Mouse (Mus musculus): ENCODE data around the gene Mink1. TPM values are rescaled to one million over a fixed set of nuclear protein-coding genes. Genes with fewer than 3 reads are reported as not detected.
A peak's percentile ranks its signal among the peaks of the same experiment; 100 is the strongest.

The Mink1 gene
- polyA plus RNA-seq, 1 experiment from 2014 or later = 12.5 TPM

DNA sequence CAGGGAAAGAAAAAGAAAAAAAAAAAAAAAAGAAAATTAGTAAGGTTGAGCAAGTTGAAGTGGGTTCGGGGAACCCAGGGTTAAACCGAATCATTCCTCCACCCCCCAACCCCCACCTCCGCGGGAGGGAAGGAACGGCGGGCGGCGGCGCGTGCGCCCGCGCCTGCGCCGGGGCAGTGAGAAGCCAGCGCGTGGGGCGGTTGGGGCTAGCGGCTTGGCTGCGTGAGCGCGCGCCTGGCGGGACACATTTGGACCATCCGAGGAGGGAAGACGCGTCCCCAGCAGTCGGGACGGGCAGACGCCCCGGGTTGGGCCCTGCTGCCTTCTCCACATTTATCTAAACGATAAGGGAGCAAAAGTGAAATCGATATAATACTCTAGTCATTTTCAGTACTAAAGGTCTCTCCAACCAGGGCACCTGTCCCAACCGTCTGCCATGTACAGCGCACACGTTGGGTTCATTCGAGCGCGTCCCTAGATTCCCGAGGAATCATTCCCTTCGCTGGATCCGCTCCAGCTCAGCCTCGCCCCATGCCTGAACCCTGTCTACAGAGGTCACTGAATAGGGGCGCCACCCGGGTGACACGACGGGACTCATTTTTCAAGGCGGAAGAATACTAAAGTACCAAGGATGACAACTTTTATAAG lies 92.4 kb downstream of the Mink1 start:
- H3K27me3 ChIP-seq (ENCODE audit: poor library complexity, severe bottlenecking) = no peaks in the 10 kb centered on the region
- peaks cover 71% of the 10 kb centered on the region for H3K4me1 ChIP-seq
- WGBS = 0% methylated on average over 48 of the region's 48 CpGs
- peak; percentile 81 for DNase-seq (ENCODE audit: extremely low spot score, low spot score)
- peak overlapping the region; percentile 99 for H3K27ac ChIP-seq
- H3K4me3 ChIP-seq = peak overlapping the region; percentile 99
- H3K36me3 ChIP-seq (replicated peaks) = peaks cover 40% of the 10 kb centered on the region
- no peaks in the 10 kb centered on the region for H3K9me3 ChIP-seq

- peak overlapping the region; percentile 99 for H3K4me3 ChIP-seq
- WGBS = under 1% methylated on average over 61 of the region's 61 CpGs
- peaks cover 40% of the 10 kb centered on the region for H3K36me3 ChIP-seq (replicated peaks)
- DNase-seq (ENCODE audit: extremely low spot score, low spot score) = peak; percentile 69
- H3K27me3 ChIP-seq (ENCODE audit: poor library complexity, severe bottlenecking) = no peaks in the 10 kb centered on the region
- H3K27ac ChIP-seq = peak overlapping the region; percentile 99
- H3K4me1 ChIP-seq = peaks cover 67% of the 10 kb centered on the region
- no peaks in the 10 kb centered on the region for H3K9me3 ChIP-seq
Measured at GRCm38 (mm10) chr11:70655571-70656455, 93.1 kb downstream of the Mink1 start.

- H3K27ac ChIP-seq = peak overlapping the region; percentile 99
- 2% methylated on average over 16 of the region's 16 CpGs for WGBS
- no peaks in the 10 kb centered on the region for H3K27me3 ChIP-seq (ENCODE audit: poor library complexity, severe bottlenecking)
- peaks cover 60% of the 10 kb centered on the region for H3K4me1 ChIP-seq
- no peaks in the 10 kb centered on the region for H3K9me3 ChIP-seq
- DNase-seq (ENCODE audit: extremely low spot score, low spot score) = peak; percentile 60
- H3K36me3 ChIP-seq (replicated peaks) = peaks cover 40% of the 10 kb centered on the region
- H3K4me3 ChIP-seq = peak overlapping the region; percentile 99
Measured at GRCm38 (mm10) chr11:70656456-70656927, 93.8 kb downstream of the Mink1 start.

DNA sequence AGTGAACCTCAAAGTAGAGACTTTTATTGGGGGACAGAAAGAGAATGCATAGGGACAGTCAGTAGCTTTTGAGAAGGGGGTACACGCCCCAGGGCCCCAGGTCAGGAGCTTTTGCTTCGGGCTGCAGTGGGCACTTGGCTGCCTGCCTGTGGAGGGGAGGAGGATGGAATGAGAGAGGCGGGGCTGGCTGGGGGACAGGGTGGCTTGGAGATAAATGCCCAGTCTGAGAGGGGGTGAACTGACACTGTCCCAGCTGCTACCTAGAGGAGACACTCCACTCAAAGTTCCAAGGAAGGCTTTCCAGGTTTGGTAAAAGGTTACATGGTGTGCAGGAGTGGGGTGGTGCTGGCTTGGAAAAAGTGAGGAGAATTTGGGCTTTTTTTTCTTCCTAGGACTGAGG lies 94.3 kb downstream of the Mink1 start, which contains the start of gene Eno3:
Gene Eno3, plus strand, starts transcription at position 239 of the 400 bp plus-strand sequence.
- peaks cover 40% of the 10 kb centered on the region for H3K36me3 ChIP-seq (replicated peaks)
- peak; percentile 51 for DNase-seq (ENCODE audit: extremely low spot score, low spot score)
- peak within 1 kb of the TSS; percentile 99 for H3K27ac ChIP-seq
- peaks cover 55% of the 10 kb centered on the region for H3K4me1 ChIP-seq
- H3K9me3 ChIP-seq = no peaks in the 10 kb centered on the region
- no peaks in the 10 kb centered on the region for H3K27me3 ChIP-seq (ENCODE audit: poor library complexity, severe bottlenecking)
- 6% methylated on average over 3 of the region's 3 CpGs for WGBS
- H3K4me3 ChIP-seq = peak within 1 kb of the TSS; percentile 99

DNA sequence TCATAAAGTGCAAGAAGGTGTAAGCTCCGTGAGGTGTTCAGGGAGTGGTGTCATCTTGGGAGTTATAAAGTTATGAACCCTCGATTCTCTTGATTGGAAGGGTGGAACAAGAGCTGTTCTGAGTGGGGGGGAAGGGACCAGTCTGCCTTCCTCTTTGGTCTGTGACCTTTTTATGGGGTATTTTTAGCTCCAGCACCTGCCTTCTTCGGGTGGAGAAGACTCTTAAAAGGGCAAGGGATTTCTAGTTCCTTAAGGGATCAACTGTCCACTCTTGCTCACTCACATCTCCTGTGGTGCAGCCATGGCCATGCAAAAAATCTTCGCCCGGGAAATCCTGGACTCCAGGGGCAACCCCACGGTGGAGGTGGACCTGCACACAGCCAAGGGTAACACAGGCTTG lies 94.9 kb downstream of the Mink1 start:
- Histone ChIP-seq H3K27ac (peak overlapping the region; percentile 99), H3K36me3 (replicated peaks) (peaks cover 40% of the 10 kb centered on the region), H3K9me3 (no peaks in the 10 kb centered on the region), H3K4me3 (peak overlapping the region; percentile 99), H3K27me3 (ENCODE audit: poor library complexity, severe bottlenecking) (no peaks in the 10 kb centered on the region), H3K4me1 (peaks cover 49% of the 10 kb centered on the region)
- no peak for DNase-seq (ENCODE audit: extremely low spot score, low spot score)
- WGBS = 54% methylated on average over 6 of the region's 6 CpGs

- H3K4me3 ChIP-seq = peak overlapping the region; percentile 99
- no peak for DNase-seq (ENCODE audit: extremely low spot score, low spot score)
- WGBS = 54% methylated on average over 9 of the region's 9 CpGs
- H3K9me3 ChIP-seq = no peaks in the 10 kb centered on the region
- peak overlapping the region; percentile 99 for H3K27ac ChIP-seq
- H3K4me1 ChIP-seq = peaks cover 46% of the 10 kb centered on the region
- no peaks in the 10 kb centered on the region for H3K27me3 ChIP-seq (ENCODE audit: poor library complexity, severe bottlenecking)
- H3K36me3 ChIP-seq (replicated peaks) = peaks cover 40% of the 10 kb centered on the region
Measured at GRCm38 (mm10) chr11:70657991-70658390, 95.3 kb downstream of the Mink1 start.

DNA sequence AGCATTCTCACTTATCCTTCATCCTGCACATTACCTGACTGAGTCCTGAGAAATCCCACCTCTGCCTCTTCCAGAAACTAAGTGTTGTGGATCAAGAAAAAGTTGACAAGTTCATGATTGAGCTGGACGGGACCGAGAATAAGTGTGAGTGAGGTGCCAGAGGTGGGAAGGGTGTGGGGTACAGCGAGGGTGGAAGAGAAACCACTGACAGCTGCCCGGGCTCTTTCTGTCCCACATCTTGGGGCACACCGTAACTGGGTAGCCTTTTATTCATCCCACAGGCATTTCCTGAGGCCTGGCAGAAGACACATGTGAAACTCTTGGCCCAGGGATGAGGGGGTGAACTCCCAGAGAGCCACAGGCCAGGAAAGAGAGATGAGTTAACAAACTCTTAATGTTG lies 95.8 kb downstream of the Mink1 start:
- WGBS = 91% methylated on average over 5 of the region's 5 CpGs
- Histone ChIP-seq H3K27me3 (ENCODE audit: poor library complexity, severe bottlenecking) (no peaks in the 10 kb centered on the region), H3K9me3 (no peaks in the 10 kb centered on the region), H3K4me1 (peaks cover 44% of the 10 kb centered on the region), H3K27ac (no peak overlapping the region), H3K36me3 (replicated peaks) (peaks cover 43% of the 10 kb centered on the region), H3K4me3 (0 out of 2 replicates have a peak overlapping the region, but pooled peaks have one; percentile 99)
- no peak for DNase-seq (ENCODE audit: extremely low spot score, low spot score)

DNA sequence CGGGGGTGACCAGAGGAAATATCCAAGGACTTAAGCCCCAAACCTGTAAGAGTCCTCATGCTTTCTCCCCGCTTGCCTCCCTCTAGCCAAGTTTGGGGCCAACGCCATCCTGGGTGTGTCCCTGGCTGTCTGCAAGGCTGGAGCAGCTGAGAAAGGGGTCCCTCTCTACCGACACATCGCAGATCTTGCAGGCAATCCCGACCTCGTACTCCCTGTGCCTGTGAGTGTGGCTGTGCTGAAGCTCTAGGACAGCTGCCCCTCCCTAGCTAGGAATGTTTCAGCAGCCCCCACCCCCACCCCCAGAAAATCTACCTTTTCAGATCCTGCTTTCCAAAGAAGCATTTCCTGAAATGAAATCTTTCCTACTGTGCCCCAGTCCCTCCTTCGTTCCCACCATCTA lies 96.3 kb downstream of the Mink1 start:
- H3K27ac ChIP-seq = no peak overlapping the region
- no peak for DNase-seq (ENCODE audit: extremely low spot score, low spot score)

DNA sequence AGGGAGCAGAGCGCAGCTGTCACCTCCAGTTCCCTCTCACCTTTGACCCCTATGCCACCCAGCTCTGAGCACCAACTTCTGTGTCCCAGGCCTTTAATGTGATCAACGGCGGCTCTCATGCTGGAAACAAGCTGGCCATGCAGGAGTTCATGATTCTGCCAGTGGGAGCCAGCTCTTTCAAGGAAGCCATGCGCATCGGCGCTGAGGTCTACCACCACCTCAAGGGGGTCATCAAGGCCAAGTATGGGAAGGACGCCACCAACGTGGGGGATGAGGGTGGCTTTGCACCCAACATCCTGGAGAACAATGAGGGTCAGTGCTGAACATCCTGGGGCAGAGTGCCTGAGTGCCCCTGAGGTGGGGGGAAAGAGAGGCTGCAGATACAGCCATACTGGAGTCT lies 97.9 kb downstream of the Mink1 start:
- 93% methylated on average over 8 of the region's 8 CpGs for WGBS
- peaks cover 37% of the 10 kb centered on the region for H3K4me1 ChIP-seq
- H3K27ac ChIP-seq = no peak overlapping the region
- no peak for DNase-seq (ENCODE audit: extremely low spot score, low spot score)
- no peaks in the 10 kb centered on the region for H3K27me3 ChIP-seq (ENCODE audit: poor library complexity, severe bottlenecking)
- no peaks in the 10 kb centered on the region for H3K9me3 ChIP-seq
- H3K36me3 ChIP-seq (replicated peaks) = peaks cover 63% of the 10 kb centered on the region
- no peak overlapping the region for H3K4me3 ChIP-seq

More for the DNA sequence above, 96.3 kb downstream of the Mink1 start:
- 87% methylated on average over 8 of the region's 8 CpGs for WGBS
- no peaks in the 10 kb centered on the region for H3K27me3 ChIP-seq (ENCODE audit: poor library complexity, severe bottlenecking)
- H3K36me3 ChIP-seq (replicated peaks) = peaks cover 47% of the 10 kb centered on the region
- peaks cover 44% of the 10 kb centered on the region for H3K4me1 ChIP-seq
- no peaks in the 10 kb centered on the region for H3K9me3 ChIP-seq
- no peak overlapping the region for H3K4me3 ChIP-seq

DNA sequence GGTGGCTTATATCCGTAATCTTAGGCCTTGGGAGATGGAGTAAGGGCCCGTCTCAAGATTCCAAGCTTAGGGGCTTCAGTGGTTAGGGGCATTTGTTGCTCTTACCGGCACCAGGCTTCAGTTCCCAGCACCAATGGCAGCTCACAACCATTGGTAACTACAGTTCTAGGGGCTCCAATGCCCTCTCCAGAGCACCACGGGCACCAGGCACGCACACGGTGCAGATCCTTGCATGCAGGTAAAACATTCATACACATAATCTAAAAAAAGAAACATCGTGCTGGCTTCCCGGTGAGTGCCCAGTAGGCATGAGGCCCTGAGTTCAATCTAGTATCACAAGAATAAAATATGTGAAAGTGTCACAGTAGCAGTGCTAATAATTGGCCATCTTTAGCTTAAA lies 100.4 kb downstream of the Mink1 start:
- Histone ChIP-seq H3K4me1 (peaks cover 27% of the 10 kb centered on the region), H3K4me3 (no peak overlapping the region), H3K27ac (no peak overlapping the region), H3K9me3 (no peaks in the 10 kb centered on the region), H3K27me3 (ENCODE audit: poor library complexity, severe bottlenecking) (no peaks in the 10 kb centered on the region), H3K36me3 (replicated peaks) (peaks cover 82% of the 10 kb centered on the region)
- DNase-seq (ENCODE audit: extremely low spot score, low spot score) = no peak
- 89% methylated on average over 8 of the region's 8 CpGs for WGBS

DNA sequence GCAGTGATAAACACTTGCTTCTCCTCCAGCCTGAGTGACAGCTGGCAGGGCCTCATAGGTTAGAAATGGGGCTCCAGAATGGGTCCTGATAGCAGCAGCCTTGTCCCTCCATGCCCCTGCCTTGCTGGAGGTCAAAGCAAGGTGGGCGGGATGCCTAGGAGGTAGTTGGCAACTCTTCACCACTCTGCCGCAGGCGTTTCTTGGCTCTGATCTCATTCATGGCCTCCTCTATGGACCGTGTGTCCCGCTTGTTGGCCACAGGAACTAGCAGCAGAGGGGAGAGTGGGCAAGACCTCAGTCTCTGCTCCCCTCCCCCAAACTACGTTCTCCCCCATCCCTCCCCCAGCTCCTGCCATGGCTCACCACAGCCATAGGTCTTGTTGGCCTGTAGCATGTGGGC lies 101.3 kb downstream of the Mink1 start:
- H3K4me1 ChIP-seq = peaks cover 22% of the 10 kb centered on the region
- no peak overlapping the region for H3K27ac ChIP-seq
- H3K36me3 ChIP-seq (replicated peaks) = peaks cover 82% of the 10 kb centered on the region
- no peaks in the 10 kb centered on the region for H3K27me3 ChIP-seq (ENCODE audit: poor library complexity, severe bottlenecking)
- DNase-seq (ENCODE audit: extremely low spot score, low spot score) = no peak
- 91% methylated on average over 6 of the region's 6 CpGs for WGBS
- H3K9me3 ChIP-seq = no peaks in the 10 kb centered on the region
- no peak overlapping the region for H3K4me3 ChIP-seq

Data from forebrain, embryonic 10.5 days (tissue).